Mouse (Mus musculus) megakaryocyte, adult 5-6 weeks (primary cell): ENCODE measurements at regions not wholly inside any gene's neighbourhood (a gene's known extent, or its start where the extent isn't known, plus 50 kb on each side); places are given as distances from the start of the nearest gene placed in this dataset.

Experiments
- ATAC-seq: 2 replicates; pipeline ENCODE4 v1.8.0; 2016; ENCODE audit warnings: mild to moderate bottlenecking, inconsistent platforms; ENCODE audit not compliant: poor library complexity, severe bottlenecking

DNA sequence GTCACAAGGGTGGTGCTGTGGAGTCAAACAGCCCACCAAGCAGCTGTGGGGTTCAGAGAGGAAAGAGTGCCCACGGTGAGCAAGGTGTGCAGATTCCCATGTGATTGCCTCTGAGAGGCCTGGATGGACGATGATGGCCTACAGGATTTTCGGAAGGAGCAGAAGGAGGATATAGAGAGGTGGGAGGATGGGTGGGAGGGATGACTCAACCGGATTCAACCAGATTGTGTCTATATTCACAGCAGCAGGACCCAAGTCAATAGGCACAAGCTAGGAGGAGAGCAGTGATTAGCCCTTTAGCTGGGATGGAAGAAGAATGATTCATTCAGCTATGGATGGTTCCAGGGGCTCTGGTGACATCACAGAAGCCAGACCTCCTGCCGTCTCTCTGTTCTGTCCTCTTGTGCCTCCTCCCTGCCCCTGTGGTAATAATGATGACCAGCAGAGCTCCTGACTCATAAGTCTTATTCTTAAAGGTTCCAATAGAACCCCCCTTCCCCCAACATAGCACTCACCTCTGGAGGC, 82.6 kb upstream of the Stx16 start:
- ATAC-seq = no peak

- no peak for ATAC-seq
Observed at GRCm38 (mm10) chr2:173994301-173995073, 81.6 kb upstream of the Stx16 start.

DNA sequence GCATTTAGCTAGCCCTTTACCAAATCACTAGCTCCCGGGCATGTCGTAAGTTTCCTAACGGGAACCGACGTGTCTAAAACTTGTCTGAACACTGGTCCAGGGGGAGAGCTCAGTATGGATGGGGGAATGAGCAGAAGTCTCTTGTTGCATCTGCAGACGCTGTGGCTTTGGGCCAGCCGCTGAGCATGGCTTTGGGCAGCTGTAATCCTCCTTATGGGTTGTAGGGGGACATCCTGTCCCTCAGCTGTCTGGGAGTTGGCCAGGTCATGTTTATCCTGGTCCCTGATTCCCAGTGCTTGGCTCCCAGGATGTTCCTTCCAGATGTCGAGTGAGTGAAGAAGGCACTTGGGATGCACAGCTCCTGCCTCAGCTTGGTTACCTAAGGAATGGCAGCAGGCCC, 71.4 kb upstream of the Stx16 start:
- ATAC-seq = no peak

- ATAC-seq = no peak
Observed at GRCm38 (mm10) chr2:174007976-174008349, 68.1 kb upstream of the Stx16 start.

DNA sequence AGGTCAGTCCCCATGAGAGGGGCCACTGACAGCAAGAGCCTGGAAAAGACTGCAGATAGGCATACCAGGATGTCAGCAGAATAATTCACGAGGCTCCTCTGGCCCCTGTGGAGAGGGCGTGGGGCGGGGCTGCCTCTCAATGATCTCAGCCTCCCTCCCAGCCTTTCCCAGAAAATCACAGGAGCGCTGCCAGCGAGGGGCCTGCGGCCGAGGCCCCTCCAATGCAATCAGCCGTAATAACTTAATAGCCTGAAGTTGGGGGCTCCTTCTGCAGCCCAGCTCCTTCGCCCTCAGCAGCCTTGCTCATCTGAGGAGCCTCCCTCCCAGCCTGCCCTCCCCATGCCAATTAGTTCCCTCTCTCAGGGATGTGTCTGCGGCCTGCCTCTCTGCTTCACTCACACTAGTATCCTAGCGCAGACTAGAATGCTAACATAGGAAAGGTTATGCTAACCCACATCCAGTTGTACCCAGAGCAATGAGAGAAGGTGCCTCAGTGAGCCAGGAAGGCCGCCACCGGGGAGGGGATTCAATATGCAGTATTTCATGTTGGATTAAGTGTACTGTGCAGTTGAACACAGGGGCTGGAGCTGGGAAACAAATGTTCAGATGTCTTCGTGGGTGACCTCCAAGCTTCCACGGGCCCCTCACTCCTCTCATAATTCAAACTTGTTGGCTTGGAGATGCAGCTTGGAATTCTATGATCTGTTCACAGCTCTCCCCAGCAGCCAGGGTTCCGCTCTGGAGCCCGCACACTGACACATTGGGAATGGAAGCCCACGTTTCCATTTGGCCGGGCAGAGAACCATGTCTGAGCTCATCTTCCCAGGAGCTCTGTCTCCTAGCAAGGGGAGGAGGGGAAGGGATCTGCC, 67.5 kb upstream of the Stx16 start:
- ATAC-seq = no peak

- ATAC-seq = no peak
Observed at GRCm38 (mm10) chr2:174010038-174010437, 66.1 kb upstream of the Stx16 start.

- ATAC-seq = no peak
Observed at GRCm38 (mm10) chr2:174011399-174011798, 64.7 kb upstream of the Stx16 start.

- ATAC-seq = no peak
Observed at GRCm38 (mm10) chr2:174014361-174014760, 61.7 kb upstream of the Stx16 start.

- ATAC-seq = no peak
Observed at GRCm38 (mm10) chr2:174015283-174015682, 60.8 kb upstream of the Stx16 start.

GRCm38 (mm10) chr2:174016068-174016467, 60.0 kb upstream of the Stx16 start:
- peak; percentile 57 for ATAC-seq

DNA sequence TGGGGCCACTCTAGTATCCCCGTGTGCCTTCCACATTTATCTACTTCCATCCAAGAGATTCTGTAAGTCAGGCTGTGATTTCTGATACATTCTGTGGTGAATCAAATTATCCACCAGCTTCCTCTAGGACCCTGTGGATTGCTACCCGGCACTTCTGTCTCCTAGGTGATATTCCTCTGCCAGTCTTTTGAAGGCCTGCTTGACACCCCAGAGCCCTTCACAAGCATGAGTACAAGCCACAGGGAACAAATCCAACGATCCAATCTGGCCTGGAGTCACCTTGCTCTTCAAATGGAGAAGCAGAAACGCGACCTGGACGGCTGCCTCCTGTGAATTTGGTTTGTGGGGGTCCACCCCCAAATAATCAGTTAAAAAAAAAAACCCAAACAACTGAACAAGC, 59.1 kb upstream of the Stx16 start:
- no peak for ATAC-seq

DNA sequence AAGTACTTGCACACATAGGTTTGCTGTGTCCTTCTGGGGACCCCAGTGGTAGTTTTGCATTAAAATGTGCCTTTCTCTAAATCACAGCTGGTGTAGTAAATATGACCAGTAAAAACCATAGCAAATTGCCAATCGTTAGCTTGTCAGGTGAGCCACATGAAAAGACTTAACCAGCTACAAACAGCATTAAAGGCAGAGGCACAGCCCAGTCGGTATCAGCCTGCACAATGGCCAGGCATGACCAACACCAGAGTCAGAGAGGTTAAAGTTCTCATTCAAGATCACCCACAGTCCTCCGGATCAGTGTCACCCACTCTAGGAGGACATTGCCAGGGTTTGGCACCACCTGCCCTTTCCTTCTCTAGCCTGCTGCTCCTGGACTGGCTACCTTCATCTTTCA, 58.5 kb upstream of the Stx16 start:
- peak; percentile 16 for ATAC-seq

DNA sequence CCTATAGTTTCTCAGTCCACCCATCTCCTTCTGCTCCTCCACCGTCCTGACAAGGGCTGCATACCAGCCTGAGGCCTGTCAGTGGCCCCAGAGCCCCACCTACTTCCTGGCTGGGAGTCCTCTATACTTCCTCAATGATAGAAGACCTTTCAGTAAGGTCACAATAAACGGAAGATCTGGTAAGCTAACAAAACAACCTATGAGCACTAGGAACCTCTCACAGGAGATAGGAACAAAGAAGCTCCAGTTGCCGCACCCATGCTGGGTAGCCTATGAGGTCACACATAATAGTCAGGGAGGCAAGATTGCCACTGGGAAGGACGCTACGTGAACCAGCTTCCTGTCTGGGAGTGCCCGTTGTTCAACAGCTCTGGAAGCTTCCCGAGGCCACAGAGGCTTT, 58.1 kb upstream of the Stx16 start:
- ATAC-seq = peak; percentile 81

DNA sequence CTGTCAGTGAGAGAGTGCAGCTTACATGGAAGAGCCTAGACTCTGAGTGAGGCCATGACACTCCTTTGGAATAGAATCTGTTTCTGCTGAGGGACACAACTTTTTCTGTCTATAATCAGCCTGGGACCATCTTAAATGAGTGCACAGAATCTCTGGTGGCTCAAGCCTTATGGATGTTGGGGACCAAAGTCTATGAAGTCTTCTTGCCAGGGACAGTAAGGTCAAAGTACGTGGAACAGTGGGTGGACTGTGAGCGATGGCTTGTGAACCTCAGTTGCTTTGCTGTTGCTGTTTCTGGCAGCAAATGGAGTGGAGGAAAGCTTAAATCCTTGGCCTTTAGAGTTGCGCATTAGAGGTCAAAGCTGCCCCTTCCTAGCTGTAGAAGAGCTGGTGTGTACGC, 57.1 kb upstream of the Stx16 start:
- ATAC-seq = no peak

- ATAC-seq = no peak
Observed at GRCm38 (mm10) chr2:174019970-174020369, 56.1 kb upstream of the Stx16 start.

GRCm38 (mm10) chr2:174020447-174020846, 55.7 kb upstream of the Stx16 start:
- ATAC-seq = no peak

- no peak for ATAC-seq
Observed at GRCm38 (mm10) chr2:174021538-174021937, 54.6 kb upstream of the Stx16 start.

GRCm38 (mm10) chr2:174022292-174022691, 53.8 kb upstream of the Stx16 start:
- ATAC-seq = no peak

DNA sequence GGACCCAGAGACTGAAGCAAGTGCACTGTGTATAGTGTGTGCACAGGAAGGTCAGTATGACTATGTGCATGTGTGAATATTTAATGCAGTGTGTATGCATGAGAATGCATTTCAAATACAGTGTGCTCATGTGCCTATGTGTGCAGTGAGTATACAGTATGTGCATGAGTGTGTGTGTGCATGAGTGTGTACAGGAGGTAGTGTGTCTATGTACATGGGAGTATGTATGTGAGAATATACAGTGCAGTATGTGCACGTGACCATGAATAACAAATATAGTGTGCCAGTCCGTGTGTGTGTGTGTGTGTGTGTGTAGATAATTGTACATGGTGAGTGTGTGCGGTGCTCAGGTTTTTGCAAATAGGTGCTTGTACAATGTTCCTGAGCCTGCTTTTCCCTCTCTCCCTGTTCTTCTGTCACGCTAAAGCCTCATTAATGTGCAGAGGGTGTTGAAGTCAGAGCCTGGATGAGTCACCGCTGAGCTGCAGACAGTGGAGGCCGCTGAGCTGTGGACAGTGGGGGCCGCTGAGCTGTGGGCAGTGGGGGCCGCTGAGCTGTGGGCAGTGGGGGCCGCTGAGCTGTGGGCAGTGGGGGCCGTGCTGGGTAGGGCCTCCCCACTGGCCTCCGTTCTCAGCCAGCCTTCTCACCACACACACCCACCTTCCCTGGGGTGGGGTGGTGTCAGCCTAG, 50.8 kb upstream of the Stx16 start:
- ATAC-seq = no peak
